ENCODE assay signal across 27 mouse cellular contexts in genomic region chr4:107166700-107167099, GRCm38 (mm10). TPM values are rescaled to one million over a fixed set of nuclear protein-coding genes. Genes with fewer than 3 reads are reported as not detected.
DNase-seq lines count a peak whose midpoint lies in the region; ATAC-seq and TF ChIP-seq lines count a peak whose summit lies in the region.
"Had no signal": no experiment of that assay in that cellular context is flagged by ENCODE, and none has a peak within 500 bp of the region (broad histone marks: within the 10 kb centered on the region; RNA-seq: fewer than 3 reads in every experiment).

No protein-coding gene starts in this region.

- DNase-seq in G1E (ENCODE audit: low spot score) (peak; percentile 14), MEL (ENCODE audit: low read depth, low spot score) (peak; percentile 49)
- no peak for DNase-seq in left cerebral cortex, postnatal 25 days (ENCODE audit: low spot score in 2 of 2)
- no peak for DNase-seq in urinary bladder, postnatal 36 days (ENCODE audit: low spot score in 2 of 2)
- DNase-seq: adrenal gland, adult 2 months; adrenal gland, postnatal 10 days; adrenal gland, postnatal 25 days; cerebellum, adult 11 months; cerebellum, adult 18-20 months; cerebellum, adult 8-10 months; cerebellum, adult 9-11 months; cerebellum, postnatal 14 days; cerebellum, postnatal 36 days; embryo, embryonic 11 days had no signal

- intact Hi-C loops in left cerebral cortex, postnatal 25 days (cut with DNase I), result loop anchor here (1.0 to 10.0 kb wide), 2 partner anchors 96 to 362 kb away; partner anchors contain the start of gene Acot11

- TF ChIP-seq POLR2A in MEL (IDR thresholded peaks at IDR 0.05; ENCODE audit: control insufficient read depth in 1 of 2, insufficient read depth in 1 of 2, low read depth in 1 of 2, low read length in 2 of 2, poor library complexity in 1 of 2), result no peak

- no peak for TF ChIP-seq CTCF in G1E (IDR thresholded peaks at IDR 0.05; ENCODE audit: low read depth, low read length)
- TF ChIP-seq CTCF in MEL (IDR thresholded peaks at IDR 0.05 in 2 of 3, conservative IDR thresholded peaks at IDR 0.05 in 1 of 3; ENCODE audit: control insufficient read depth in 1 of 3, insufficient read depth in 1 of 3, low read depth in 2 of 3, low read length in 3 of 3, poor library complexity in 1 of 3, severe bottlenecking in 1 of 3), result no peak

- peaks cover 69% of the 10 kb centered on the region for H3K36me3 ChIP-seq in G1E (replicated peaks)
- peaks cover 0 to 2% of the 10 kb centered on the region in 2 experiments; a peak in 2 of 4 replicates for H3K36me3 ChIP-seq in MEL (ENCODE audit: control insufficient read depth in 1 of 2, insufficient read depth in 2 of 2, low read length in 2 of 2)

- H3K9me3 ChIP-seq in G1E (replicated peaks) (no peaks in the 10 kb centered on the region), MEL (replicated peaks; ENCODE audit: insufficient read depth, low read length) (no peaks in the 10 kb centered on the region)
- H3K9me3 ChIP-seq: embryonic facial prominence, embryonic 13.5 days; embryonic facial prominence, embryonic 15.5 days; forebrain, embryonic 10.5 days; forebrain, embryonic 13.5 days; forebrain, embryonic 15.5 days had no signal

- no peak overlapping the region for H3K27ac ChIP-seq in MEL (ENCODE audit: control insufficient read depth, low read depth, low read length)
- H3K27ac ChIP-seq: embryonic facial prominence, embryonic 13.5 days; embryonic facial prominence, embryonic 15.5 days; forebrain, embryonic 10.5 days; forebrain, embryonic 13.5 days; forebrain, embryonic 15.5 days had no signal

- no peak overlapping the region for H3K9ac ChIP-seq in MEL (ENCODE audit: control insufficient read depth, low read depth, low read length, poor library complexity, severe bottlenecking)
- H3K9ac ChIP-seq: embryonic facial prominence, embryonic 13.5 days; embryonic facial prominence, embryonic 15.5 days; forebrain, embryonic 13.5 days; forebrain, embryonic 15.5 days had no signal

- TF ChIP-seq RAD21 in MEL (IDR thresholded peaks at IDR 0.05; ENCODE audit: low read depth, low read length), result no peak

- H3K79me2 ChIP-seq in MEL (ENCODE audit: control insufficient read depth, insufficient read depth, low read length, poor library complexity), result no peaks in the 10 kb centered on the region

- H3K4me3 ChIP-seq in G1E (ENCODE audit: low read depth, low read length) (no peak overlapping the region), MEL (ENCODE audit: control insufficient read depth in 1 of 2, insufficient read depth in 1 of 2, low read depth in 2 of 2, low read length in 2 of 2) (no peak overlapping the region)
- H3K4me3 ChIP-seq: embryonic facial prominence, embryonic 13.5 days; embryonic facial prominence, embryonic 15.5 days; erythroblast, embryonic 14.5 days; forebrain, embryonic 10.5 days; forebrain, embryonic 13.5 days; forebrain, embryonic 15.5 days had no signal

- H3K4me1 ChIP-seq in G1E (ENCODE audit: insufficient read depth, low read depth, low read length) (peaks cover 31% of the 10 kb centered on the region), MEL (ENCODE audit: control insufficient read depth in 1 of 2, insufficient read depth in 2 of 2, low read length in 2 of 2) (peaks cover 0 to 3% of the 10 kb centered on the region in 2 experiments; a peak in 1 of 4 replicates)
- H3K4me1 ChIP-seq: forebrain, embryonic 10.5 days had no signal

- no peaks in the 10 kb centered on the region for H3K27me3 ChIP-seq in G1E (ENCODE audit: insufficient read depth, low read length)
- H3K27me3 ChIP-seq in MEL (ENCODE audit: control insufficient read depth in 1 of 2, insufficient read depth in 2 of 2, low read length in 2 of 2), result no peaks in the 10 kb centered on the region
- H3K27me3 ChIP-seq: embryonic facial prominence, embryonic 13.5 days; embryonic facial prominence, embryonic 15.5 days; forebrain, embryonic 13.5 days; forebrain, embryonic 15.5 days had no signal

- no peak for ATAC-seq in G1E (ENCODE audit: extremely low read depth, insufficient number of reproducible peaks, low FRiP score, poor library complexity, severe bottlenecking)
- peak; percentile 46; the same call in 1 of the 2 replicates for ATAC-seq in megakaryocyte-erythroid progenitor cell, adult 5-6 weeks (replicated peaks; ENCODE audit: low FRiP score, low TSS enrichment, poor library complexity, severe bottlenecking)
- ATAC-seq: forebrain, embryonic 13.5 days; forebrain, embryonic 15.5 days had no signal

- peak; percentile 65 to 69; a peak in 3 of 4 replicates for TF ChIP-seq EP300 in MEL (IDR thresholded peaks at IDR 0.05; ENCODE audit: low read depth in 1 of 2, low read length in 2 of 2)

TF ChIP-seq in MEL, 35 proteins besides CTCF, POLR2A, EP300 and RAD21:
- no peak for TF ChIP-seq HCFC1 (IDR thresholded peaks at IDR 0.05; ENCODE audit: low read depth, low read length)
- TF ChIP-seq SIN3A (IDR thresholded peaks at IDR 0.05; ENCODE audit: low read length), result peak; percentile 66
- peak; percentile 66 for TF ChIP-seq TCF12 (IDR thresholded peaks at IDR 0.05; ENCODE audit: low read depth, low read length)
- TF ChIP-seq ETS1 (IDR thresholded peaks at IDR 0.05; ENCODE audit: low read depth, low read length), result peak; percentile 70
- TF ChIP-seq UBTF (IDR thresholded peaks at IDR 0.05; ENCODE audit: borderline replicate concordance, insufficient read depth, low read depth, low read length), result no peak
- TF ChIP-seq GABPA (IDR thresholded peaks at IDR 0.05; ENCODE audit: low read depth, low read length), result no peak
- no peak for TF ChIP-seq ZC3H11A (IDR thresholded peaks at IDR 0.05; ENCODE audit: low read depth, low read length)
- no peak for TF ChIP-seq USF2 (IDR thresholded peaks at IDR 0.05; ENCODE audit: borderline replicate concordance in 1 of 2, insufficient read depth in 1 of 2, low read depth in 1 of 2, low read length in 2 of 2)
- TF ChIP-seq GATA1 (IDR thresholded peaks at IDR 0.05; ENCODE audit: low read depth, low read length), result peak; percentile 66
- TF ChIP-seq MYC (IDR thresholded peaks at IDR 0.05; ENCODE audit: low read depth, low read length), result peak; percentile 41; the same call in 1 of the 2 replicates
- TF ChIP-seq CHD1 (IDR thresholded peaks at IDR 0.05; ENCODE audit: low read depth, low read length), result no peak
- TF ChIP-seq USF1 (IDR thresholded peaks at IDR 0.05; ENCODE audit: low read depth, low read length), result peak; percentile 53; the same call in 1 of the 2 replicates
- peak; percentile 56; the same call in 1 of the 2 replicates for TF ChIP-seq MAX (IDR thresholded peaks at IDR 0.05; ENCODE audit: low read length)
- no peak for TF ChIP-seq NELFE (IDR thresholded peaks at IDR 0.05; ENCODE audit: low read depth, low read length)
- peak; percentile 39; the same call in 1 of the 2 replicates for TF ChIP-seq RCOR1 (IDR thresholded peaks at IDR 0.05; ENCODE audit: low read depth, low read length)
- no peak for TF ChIP-seq ELF1 (IDR thresholded peaks at IDR 0.05; ENCODE audit: low read depth, low read length)
- peak; percentile 69; the same call in 1 of the 2 replicates for TF ChIP-seq MXI1 (IDR thresholded peaks at IDR 0.05; ENCODE audit: low read depth, low read length)
- no peak for TF ChIP-seq ZMIZ1 (IDR thresholded peaks at IDR 0.05; ENCODE audit: low read depth, low read length)
- TF ChIP-seq BHLHE40 (IDR thresholded peaks at IDR 0.05; ENCODE audit: borderline replicate concordance, low read depth, low read length), result peak; percentile 92

RNA-seq across cellular contexts. Expression of gene Tmem59, which starts 11.5 kb away (rescaled TPM):
- total RNA-seq in G1E (2014; fragmentation: Nextera tagmentation), result 191 and 209 TPM in 2 replicates
- total RNA-seq in G1E (2017), result 89.2 and 113 TPM in 2 replicates
- polyA plus RNA-seq in G1E (2012), result 74.2 and 102 TPM in 2 replicates
- total RNA-seq in MEL (2012; rRNA removed), result 51.9 and 55.8 TPM in 2 replicates
- 10 to 100 TPM in 1 of 2 experiments, not detected in 1; 78.9 TPM for polyA plus RNA-seq in MEL (2012; ENCODE audit: insufficient read depth in 1 of 2, insufficient read length in 2 of 2, low read depth in 1 of 2, low replicate concordance in 2 of 2, missing spikeins in 1 of 2)
- 75.0 and 79.1 TPM in 2 replicates for total RNA-seq in megakaryocyte-erythroid progenitor cell, adult 5-6 weeks (2014; fragmentation: Nextera tagmentation)
- 66.1 and 102 TPM in 2 replicates for total RNA-seq in megakaryocyte-erythroid progenitor cell, adult 5-6 weeks (2017)
- 100 to 1,000 TPM; 219 to 231 TPM for total RNA-seq in left cerebral cortex, postnatal 25 days (2021)

RNA-seq across cellular contexts. Expression of gene Tceanc2, which starts 12.2 kb away (rescaled TPM):
- 26.5 and 65.8 TPM in 2 replicates for total RNA-seq in G1E (2014; fragmentation: Nextera tagmentation)
- 15.1 and 15.8 TPM in 2 replicates for total RNA-seq in G1E (2017)
- polyA plus RNA-seq in G1E (2012), result 13.4 and 17.6 TPM in 2 replicates
- 1.5 and 1.9 TPM in 2 replicates for total RNA-seq in MEL (2012; rRNA removed)
- 1 to 10 TPM in 1 of 2 experiments, not detected in 1; 9.4 TPM for polyA plus RNA-seq in MEL (2012; ENCODE audit: insufficient read depth in 1 of 2, insufficient read length in 2 of 2, low read depth in 1 of 2, low replicate concordance in 2 of 2, missing spikeins in 1 of 2)
- total RNA-seq in megakaryocyte-erythroid progenitor cell, adult 5-6 weeks (2014; fragmentation: Nextera tagmentation), result 7.1 and 18.4 TPM in 2 replicates
- total RNA-seq in megakaryocyte-erythroid progenitor cell, adult 5-6 weeks (2017), result 20.2 and 23.5 TPM in 2 replicates
- total RNA-seq in left cerebral cortex, postnatal 25 days (2021), result 10 to 100 TPM; 17.3 to 19.0 TPM

RNA-seq across cellular contexts. Expression of gene Ldlrad1, which starts 42.3 kb away (rescaled TPM):
- total RNA-seq in G1E (2014; fragmentation: Nextera tagmentation) (0.75 TPM in 1 of 2 replicates, not detected in the other), G1E (2017) (not detected in 2 replicates), MEL (2012; rRNA removed) (0.15 TPM in 1 of 2 replicates, not detected in the other)
- polyA plus RNA-seq in G1E (2012) (not detected in 2 replicates), MEL (2012; ENCODE audit: insufficient read depth in 1 of 2, insufficient read length in 2 of 2, low read depth in 1 of 2, low replicate concordance in 2 of 2, missing spikeins in 1 of 2) (not detected)
- total RNA-seq in megakaryocyte-erythroid progenitor cell, adult 5-6 weeks (2014; fragmentation: Nextera tagmentation), result 0.57 TPM in 1 of 2 replicates, not detected in the other
- not detected in 2 replicates for total RNA-seq in megakaryocyte-erythroid progenitor cell, adult 5-6 weeks (2017)
- total RNA-seq in left cerebral cortex, postnatal 25 days (2021), result not detected
- total RNA-seq: adrenal gland, adult 2 months; adrenal gland, postnatal 4 days; common myeloid progenitor, adult 5-6 weeks; ES-E14 had no signal
- polyA plus RNA-seq: brain, embryonic 14.5 days; C2C12; embryonic facial prominence, embryonic 11.5 days; embryonic facial prominence, embryonic 13.5 days; erythroblast, embryonic 14.5 days; forebrain, embryonic 10.5 days; forebrain, embryonic 13.5 days; forebrain, embryonic 15.5 days had no signal

Comparison
In these comparisons a context has a peak if more than half of its experiments do, and no peak if none do; other contexts are left out.
1. DNase-seq: peak in G1E (single experiment) and MEL (single experiment); none in left cerebral cortex, postnatal 25 days (0 of 2) and urinary bladder, postnatal 36 days (0 of 2).